Mouse (Mus musculus) MEL (cell line): ENCODE measurements around the gene Dab2. TPM values are rescaled to one million over a fixed set of nuclear protein-coding genes. Genes with fewer than 3 reads are reported as not detected.

Experiments
- DNase-seq: peaks from one replicate; pipeline ENCODE4 v3.0.0; 2011; ENCODE audit warnings: low read depth, low spot score
- H3K27ac ChIP-seq: 2 replicates; pipeline ENCODE4 v1.5.1; 2012; ENCODE audit warnings: low read depth, mild to moderate bottlenecking, control low read depth, low read length, moderate library complexity; ENCODE audit not compliant: control insufficient read depth
- H3K27me3 ChIP-seq, 2 experiments: fragments of 150-350 bp in 1 of 2; sonication (generic) in 1 of 2; 2 replicates each; pipeline ENCODE4 v1.6.1; 2012; ENCODE audit warnings: low read length in 2 of 2, mild to moderate bottlenecking in 2 of 2, improper control_type of control experiment in 1 of 2, moderate library complexity in 1 of 2; ENCODE audit not compliant: insufficient read depth in 2 of 2, control insufficient read depth in 1 of 2
- H3K36me3 ChIP-seq, 2 experiments: 2 replicates each; pipeline ENCODE4 v1.6.1; 2012 to 2014; ENCODE audit warnings: low read length in 2 of 2, improper control_type of control experiment in 1 of 2, inconsistent platforms in 1 of 2, mild to moderate bottlenecking in 1 of 2; ENCODE audit not compliant: insufficient read depth in 2 of 2, control insufficient read depth in 1 of 2
- H3K4me1 ChIP-seq, 2 experiments: fragments of 150-350 bp in 1 of 2; sonication (generic) in 1 of 2; 2 replicates each; pipeline ENCODE4 v1.6.1; 2012; ENCODE audit warnings: low read length in 2 of 2, improper control_type of control experiment in 1 of 2, mild to moderate bottlenecking in 1 of 2; ENCODE audit not compliant: insufficient read depth in 2 of 2, control insufficient read depth in 1 of 2
- H3K4me3 ChIP-seq, 2 experiments: fragments of 150-350 bp in 1 of 2; sonication (generic) in 1 of 2; 2 replicates each; pipeline ENCODE4 v1.5.1; 2012; ENCODE audit warnings: low read depth in 2 of 2, low read length in 2 of 2, mild to moderate bottlenecking in 2 of 2, moderate library complexity in 2 of 2, control low read depth in 1 of 2, improper control_type of control experiment in 1 of 2; ENCODE audit not compliant: control insufficient read depth in 1 of 2, insufficient read depth in 1 of 2
- H3K79me2 ChIP-seq: 2 replicates; pipeline ENCODE4 v1.6.1; 2012; ENCODE audit warnings: mild to moderate bottlenecking, low read length, moderate library complexity; ENCODE audit not compliant: control insufficient read depth, poor library complexity, insufficient read depth
- H3K9ac ChIP-seq: 2 replicates; pipeline ENCODE4 v1.6.1; 2012; ENCODE audit warnings: low read depth, mild to moderate bottlenecking, control low read depth, low read length, moderate library complexity; ENCODE audit not compliant: control insufficient read depth, poor library complexity, severe bottlenecking
- H3K9me3 ChIP-seq: fragments of 150-350 bp; sonication (generic); replicated peaks from 2 replicates; pipeline ENCODE4 v1.6.1; 2012; ENCODE audit warnings: mild to moderate bottlenecking, low read length, improper control_type of control experiment, moderate library complexity; ENCODE audit not compliant: insufficient read depth
- CHD1 ChIP-seq: IDR thresholded peaks from 2 replicates; pipeline ENCODE4 v1.6.1; 2012; ENCODE audit warnings: low read depth, mild to moderate bottlenecking, inconsistent platforms, low read length, improper control_type of control experiment
- CHD2 ChIP-seq: IDR thresholded peaks from 2 replicates; pipeline ENCODE4 v1.6.1; 2011; ENCODE audit warnings: low read length, improper control_type of control experiment
- CTCF ChIP-seq, 3 experiments: IDR thresholded peaks in 2 of 3; conservative IDR thresholded peaks in 1 of 3; 2 replicates each; pipeline ENCODE4 v1.5.1; 2011 to 2012; ENCODE audit warnings: low read length in 3 of 3, low read depth in 2 of 3, mild to moderate bottlenecking in 2 of 3, improper control_type of control experiment in 1 of 3, inconsistent platforms in 1 of 3, mixed read lengths in 1 of 3, moderate library complexity in 1 of 3; ENCODE audit not compliant: control insufficient read depth in 1 of 3, insufficient read depth in 1 of 3, poor library complexity in 1 of 3, severe bottlenecking in 1 of 3
- ELF1 ChIP-seq: IDR thresholded peaks from 2 replicates; pipeline ENCODE4 v1.6.1; 2014; ENCODE audit warnings: low read depth, mild to moderate bottlenecking, inconsistent platforms, low read length, improper control_type of control experiment, moderate library complexity
- ETS1 ChIP-seq: IDR thresholded peaks from 2 replicates; pipeline ENCODE4 v1.6.1; 2012; ENCODE audit warnings: low read depth, mild to moderate bottlenecking, inconsistent platforms, low read length, improper control_type of control experiment, moderate library complexity
- GABPA ChIP-seq: IDR thresholded peaks from 2 replicates; pipeline ENCODE4 v1.6.1; 2012; ENCODE audit warnings: low read depth, mild to moderate bottlenecking, inconsistent platforms, low read length, improper control_type of control experiment, moderate library complexity
- GATA1 ChIP-seq: IDR thresholded peaks from 2 replicates; pipeline ENCODE4 v1.6.1; 2011; ENCODE audit warnings: low read depth, low read length, improper control_type of control experiment
- HCFC1 ChIP-seq: IDR thresholded peaks from 2 replicates; pipeline ENCODE4 v1.6.1; 2012; ENCODE audit warnings: low read depth, mild to moderate bottlenecking, inconsistent platforms, low read length, improper control_type of control experiment, moderate library complexity
- JUND ChIP-seq: IDR thresholded peaks from 2 replicates; pipeline ENCODE4 v1.6.1; 2011; ENCODE audit warnings: low read depth, mild to moderate bottlenecking, improper control_type of control experiment, low read length
- KAT2A ChIP-seq: conservative IDR thresholded peaks from 2 replicates; pipeline ENCODE4 v1.6.1; 2012; ENCODE audit warnings: low read depth, low read length, improper control_type of control experiment, inconsistent platforms
- MAFK ChIP-seq: IDR thresholded peaks from 2 replicates; pipeline ENCODE4 v1.6.1; 2011; ENCODE audit warnings: low read depth, mild to moderate bottlenecking, low read length, improper control_type of control experiment, borderline replicate concordance
- MAX ChIP-seq: IDR thresholded peaks from 2 replicates; pipeline ENCODE4 v1.6.1; 2011; ENCODE audit warnings: low read length, improper control_type of control experiment
- MAZ ChIP-seq: IDR thresholded peaks from 2 replicates; pipeline ENCODE4 v1.6.1; 2012; ENCODE audit warnings: low read depth, mild to moderate bottlenecking, inconsistent platforms, low read length, improper control_type of control experiment
- MEF2A ChIP-seq: IDR thresholded peaks from 2 replicates; pipeline ENCODE4 v1.6.1; 2014; ENCODE audit warnings: low read depth, mild to moderate bottlenecking, inconsistent platforms, low read length, improper control_type of control experiment; ENCODE audit not compliant: poor library complexity, insufficient replicate concordance, severe bottlenecking; ENCODE audit errors: extremely low read depth
- MXI1 ChIP-seq: IDR thresholded peaks from 2 replicates; pipeline ENCODE4 v1.6.1; 2011; ENCODE audit warnings: mild to moderate bottlenecking, low read depth, low read length, improper control_type of control experiment
- MYB ChIP-seq: IDR thresholded peaks from 2 replicates; pipeline ENCODE4 v1.6.1; 2011; ENCODE audit warnings: mild to moderate bottlenecking, low read depth, low read length, improper control_type of control experiment
- MYC ChIP-seq: IDR thresholded peaks from 2 replicates; pipeline ENCODE4 v1.6.1; 2011; ENCODE audit warnings: low read depth, mild to moderate bottlenecking, low read length, improper control_type of control experiment, moderate library complexity
- NELFE ChIP-seq: IDR thresholded peaks from 2 replicates; pipeline ENCODE4 v1.6.1; 2011; ENCODE audit warnings: low read depth, low read length, improper control_type of control experiment
- NRF1 ChIP-seq: IDR thresholded peaks from 2 replicates; pipeline ENCODE4 v1.6.1; 2014; ENCODE audit warnings: low read depth, mild to moderate bottlenecking, inconsistent platforms, low read length, improper control_type of control experiment, moderate library complexity; ENCODE audit not compliant: poor library complexity, insufficient read depth, severe bottlenecking
- POLR2A ChIP-seq, 2 experiments: IDR thresholded peaks; 2 replicates each; pipeline ENCODE4 v1.6.1; 2011 to 2012; ENCODE audit warnings: low read length in 2 of 2, mild to moderate bottlenecking in 2 of 2, control low read depth in 1 of 2, improper control_type of control experiment in 1 of 2, low read depth in 1 of 2, moderate library complexity in 1 of 2; ENCODE audit not compliant: control insufficient read depth in 1 of 2, insufficient read depth in 1 of 2, poor library complexity in 1 of 2
- POLR2AphosphoS2 ChIP-seq: IDR thresholded peaks from 2 replicates; pipeline ENCODE4 v1.6.1; 2011; ENCODE audit warnings: low read length, improper control_type of control experiment
- POLR2AphosphoS5 ChIP-seq: IDR thresholded peaks from 2 replicates; pipeline ENCODE4 v1.6.1; 2012; ENCODE audit warnings: low read depth, borderline replicate concordance, mild to moderate bottlenecking, inconsistent platforms, low read length, moderate library complexity, mixed read lengths
- RCOR1 ChIP-seq: IDR thresholded peaks from 2 replicates; pipeline ENCODE4 v1.6.1; 2012; ENCODE audit warnings: low read depth, mild to moderate bottlenecking, inconsistent platforms, low read length, improper control_type of control experiment
- SIN3A ChIP-seq: IDR thresholded peaks from 2 replicates; pipeline ENCODE4 v1.6.1; 2012; ENCODE audit warnings: low read length, improper control_type of control experiment, inconsistent platforms
- TAL1 ChIP-seq: IDR thresholded peaks from 2 replicates; pipeline ENCODE4 v1.6.1; 2012; ENCODE audit warnings: mild to moderate bottlenecking, inconsistent platforms, low read length, moderate library complexity, mixed read lengths
- TBP ChIP-seq: IDR thresholded peaks from 2 replicates; pipeline ENCODE4 v1.8.0; 2011; ENCODE audit warnings: low read depth, low read length, improper control_type of control experiment
- UBTF ChIP-seq: IDR thresholded peaks from 2 replicates; pipeline ENCODE4 v1.6.1; 2012; ENCODE audit warnings: low read depth, mild to moderate bottlenecking, inconsistent platforms, low read length, improper control_type of control experiment, moderate library complexity, borderline replicate concordance; ENCODE audit not compliant: insufficient read depth
- USF1 ChIP-seq: IDR thresholded peaks from 2 replicates; pipeline ENCODE4 v1.6.1; 2014; ENCODE audit warnings: low read depth, mild to moderate bottlenecking, inconsistent platforms, low read length, improper control_type of control experiment, moderate library complexity
- ZKSCAN1 ChIP-seq: IDR thresholded peaks from 2 replicates; pipeline ENCODE4 v1.6.1; 2012; ENCODE audit warnings: low read depth, mild to moderate bottlenecking, inconsistent platforms, low read length, improper control_type of control experiment, moderate library complexity
- ZMIZ1 ChIP-seq: IDR thresholded peaks from 2 replicates; pipeline ENCODE4 v1.6.1; 2012; ENCODE audit warnings: low read depth, mild to moderate bottlenecking, inconsistent platforms, low read length, improper control_type of control experiment, moderate library complexity
- ZNF384 ChIP-seq: IDR thresholded peaks from 2 replicates; pipeline ENCODE4 v1.6.1; 2012; ENCODE audit warnings: low read depth, mild to moderate bottlenecking, inconsistent platforms, low read length, improper control_type of control experiment
- polyA plus RNA-seq, 2 experiments: library from polyadenylated mRNA; stranded (reverse) in 1 of 2; unstranded in 1 of 2; fragments of >175 nt in 1 of 2; fragments of >200 nt in 1 of 2; gene quantifications; 2 replicates each; pipeline versions ENCODE4 v1.2.1 to v1.2.4; 2012; ENCODE audit warnings: low replicate concordance in 2 of 2, low read depth in 1 of 2; ENCODE audit not compliant: insufficient read length in 2 of 2, insufficient read depth in 1 of 2, missing spikeins in 1 of 2
- total RNA-seq: library from RNA; depleted of rRNA; stranded (reverse); fragments of 300-350 nt; gene quantifications from 2 replicates; pipeline ENCODE4 v1.2.3, GENCODE M21; 2012

The Dab2 gene
- total and polyA plus RNA-seq, 3 experiments = not detected

DNA sequence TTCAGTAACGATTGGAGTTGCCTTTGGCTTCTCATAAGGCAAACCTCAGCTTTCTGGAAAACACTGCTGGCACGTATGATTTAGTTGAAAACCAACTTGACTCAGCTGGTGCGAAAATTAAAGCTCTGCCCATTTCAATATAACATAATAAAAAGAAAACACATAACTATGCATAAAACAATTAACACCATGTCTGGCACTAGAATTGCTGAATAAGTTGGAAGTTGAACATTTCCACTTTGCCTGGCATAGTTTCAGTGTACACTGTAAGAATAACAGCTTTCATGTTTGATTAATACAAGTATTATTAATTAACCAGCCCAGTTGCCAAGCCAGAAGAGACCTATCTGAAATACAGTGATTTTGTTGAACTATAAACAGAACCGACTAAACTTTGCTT, 2.6 kb downstream of the Dab2 start:
- H3K4me1 ChIP-seq = no peaks in the 10 kb centered on the region
- H3K9me3 ChIP-seq = no peaks in the 10 kb centered on the region
- no peak overlapping the region for H3K9ac ChIP-seq
- H3K79me2 ChIP-seq = no peaks in the 10 kb centered on the region
- DNase-seq = no peak
- no peak overlapping the region for H3K4me3 ChIP-seq
- TF ChIP-seq MEF2A (no peak), TBP (no peak), MYC (no peak), JUND (no peak), POLR2A (IDR thresholded peaks at IDR 0.05; ENCODE audit: control insufficient read depth in 1 of 2, insufficient read depth in 1 of 2, low read depth in 1 of 2, low read length in 2 of 2, poor library complexity in 1 of 2) (no peak), RCOR1 (no peak), POLR2AphosphoS2 (no peak), HCFC1 (no peak), POLR2AphosphoS5 (no peak), NELFE (no peak), GATA1 (no peak), ELF1 (no peak), KAT2A (no peak), GABPA (no peak), MXI1 (no peak), SIN3A (no peak), ZMIZ1 (no peak), TAL1 (no peak), ZNF384 (no peak), ZKSCAN1 (no peak)
- H3K27me3 ChIP-seq = no peaks in the 10 kb centered on the region
- H3K27ac ChIP-seq = no peak overlapping the region
- H3K36me3 ChIP-seq = no peaks in the 10 kb centered on the region

- H3K27me3 ChIP-seq = no peaks in the 10 kb centered on the region
- no peaks in the 10 kb centered on the region for H3K4me1 ChIP-seq
- no peak overlapping the region for H3K9ac ChIP-seq
- TF ChIP-seq USF1 (no peak), UBTF (no peak), CHD1 (no peak), MYB (no peak), MYC (no peak), POLR2AphosphoS5 (no peak), MAZ (no peak), MAX (no peak), KAT2A (no peak), NRF1 (no peak), CHD2 (no peak), GATA1 (no peak), ETS1 (no peak), CTCF (IDR thresholded peaks at IDR 0.05 in 2 of 3, conservative IDR thresholded peaks at IDR 0.05 in 1 of 3; ENCODE audit: control insufficient read depth in 1 of 3, insufficient read depth in 1 of 3, low read depth in 2 of 3, low read length in 3 of 3, poor library complexity in 1 of 3, severe bottlenecking in 1 of 3) (no peak), ZMIZ1 (no peak), ELF1 (no peak), MAFK (no peak), ZNF384 (no peak)
- no peak overlapping the region for H3K27ac ChIP-seq
- DNase-seq = peak; percentile 10
- no peaks in the 10 kb centered on the region for H3K79me2 ChIP-seq
- H3K36me3 ChIP-seq = no peaks in the 10 kb centered on the region
- H3K9me3 ChIP-seq = no peaks in the 10 kb centered on the region
- no peak overlapping the region for H3K4me3 ChIP-seq
Observed at GRCm38 (mm10) chr15:6303822-6304221, 4.2 kb downstream of the Dab2 start.
